Mouse (Mus musculus) embryonic facial prominence, embryonic 14.5 days (tissue): ENCODE results near the gene Uba7. TPM values are rescaled to one million over a fixed set of nuclear protein-coding genes. Genes with fewer than 3 reads are reported as not detected.
"Not testable (repeated sequence)": the region's sequence is repeated elsewhere in the genome, so short reads cannot be mapped to it uniquely, and the experiment has no call there.

Experiments
- ATAC-seq: fragments of 200-750 bp; cut with Nextera tagmentation; 2 replicates; pipeline ENCODE4 v1.8.0; 2017; ENCODE audit warnings: low read depth, moderate number of reproducible peaks, moderate TSS enrichment
- DNase-seq: peaks from one replicate; pipeline ENCODE4 v3.0.0-alpha.2; 2015; ENCODE audit warnings: low spot score
- H3K27ac ChIP-seq: fragments of 300-500 bp; sonication (generic); replicated peaks from 2 replicates; pipeline ENCODE4 v1.5.1; 2014; ENCODE audit warnings: low read depth, mild to moderate bottlenecking, low read length, moderate library complexity
- H3K27me3 ChIP-seq: fragments of 300-500 bp; sonication (generic); replicated peaks from 2 replicates; pipeline ENCODE4 v1.6.1; 2014; ENCODE audit warnings: low read length; ENCODE audit not compliant: control insufficient read depth, insufficient read depth
- H3K36me3 ChIP-seq: fragments of 300-500 bp; sonication (generic); 2 replicates; pipeline ENCODE4 v1.6.1; 2014; ENCODE audit warnings: low read length, mixed read lengths; ENCODE audit not compliant: control insufficient read depth, insufficient read depth
- H3K4me1 ChIP-seq: fragments of 300-500 bp; sonication (generic); 2 replicates; pipeline ENCODE4 v1.6.1; 2014; ENCODE audit warnings: antibody characterized with exemption, low read length; ENCODE audit not compliant: control insufficient read depth, insufficient read depth
- H3K4me2 ChIP-seq: fragments of 300-500 bp; sonication (generic); 2 replicates; pipeline ENCODE4 v1.6.1; 2014; ENCODE audit warnings: low read depth, mild to moderate bottlenecking, low read length, moderate library complexity, mixed read lengths
- H3K4me3 ChIP-seq: fragments of 300-500 bp; sonication (generic); 2 replicates; pipeline ENCODE4 v1.5.1; 2014; ENCODE audit warnings: low read depth, mild to moderate bottlenecking, low read length
- H3K9ac ChIP-seq: fragments of 300-500 bp; sonication (generic); 2 replicates; pipeline ENCODE4 v1.6.1; 2014; ENCODE audit warnings: low read depth, mild to moderate bottlenecking, low read length, moderate library complexity, mixed read lengths
- H3K9me3 ChIP-seq: fragments of 300-500 bp; sonication (generic); 2 replicates; pipeline ENCODE4 v1.6.1; 2016; ENCODE audit warnings: low read length; ENCODE audit not compliant: control insufficient read depth
- WGBS: fragments of 180-500 bp; shearing (Covaris S2); extraction: QIAGEN DNeasy Blood & Tissue Kit; methylation state at CpG from one replicate; pipeline ENCODE4 v1.1.7; 2014; 5-methylcytosine and 5-hydroxymethylcytosine counted together
- polyA plus RNA-seq: library from polyadenylated mRNA; unstranded; fragments of >200 nt; fragmentation: Nextera tagmentation; extraction: Ambion mirVana; gene quantifications from 2 replicates; pipeline ENCODE4 v1.2.1, GENCODE M21; 2014

The Uba7 gene
- polyA plus RNA-seq, 1 experiment from 2014 or later: 25.5 TPM

DNA sequence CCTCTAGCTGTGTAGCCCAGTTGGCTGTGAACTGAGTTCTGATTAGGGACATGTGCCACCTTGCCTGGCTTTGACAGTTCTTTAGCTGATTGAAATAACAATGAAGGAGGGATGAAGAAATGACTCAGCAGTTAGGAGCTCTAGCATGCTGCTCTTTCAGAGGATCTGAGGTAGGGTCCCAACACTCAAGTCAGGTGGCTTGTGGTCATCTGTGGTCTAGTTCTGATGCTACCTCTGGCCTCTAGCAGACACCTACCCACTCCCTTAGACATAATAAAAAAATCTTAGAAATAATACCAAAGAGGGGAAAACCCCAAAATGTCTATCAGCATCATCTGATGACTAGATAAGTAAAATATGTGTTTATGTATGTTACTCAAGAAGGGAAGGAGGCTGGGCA, 35.1 kb downstream of the Uba7 start:
- Histone ChIP-seq H3K27me3 (no peaks in the 10 kb centered on the region), H3K4me3 (no peak overlapping the region), H3K9ac (no peak overlapping the region), H3K9me3 (no peaks in the 10 kb centered on the region), H3K4me2 (no peak overlapping the region), H3K27ac (no peak overlapping the region), H3K36me3 (peaks cover 19% of the 10 kb centered on the region), H3K4me1 (no peaks in the 10 kb centered on the region)
- ATAC-seq (no peak), DNase-seq (no peak)

DNA sequence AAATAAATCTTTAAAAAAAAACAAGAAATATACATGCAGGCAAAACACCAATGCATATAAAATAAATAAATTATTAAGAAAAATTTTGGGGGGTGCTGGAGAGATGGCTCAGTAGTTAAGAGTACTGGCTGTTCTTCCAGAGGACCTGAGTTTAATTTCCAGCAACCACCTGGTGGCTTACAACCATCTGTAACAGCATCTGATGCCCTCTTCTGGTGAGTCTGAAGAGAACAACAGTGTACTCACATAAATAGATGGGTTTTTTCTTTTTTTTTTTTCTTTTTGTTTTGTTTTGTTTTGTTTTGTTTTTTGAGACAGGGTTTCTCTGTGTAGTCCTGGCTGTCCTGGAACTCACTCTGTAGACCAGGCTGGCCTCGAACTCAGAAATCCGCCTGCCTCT, 38.3 kb downstream of the Uba7 start:
- H3K4me1 ChIP-seq, H3K4me2 ChIP-seq, ATAC-seq, H3K27ac ChIP-seq, H3K4me3 ChIP-seq, H3K9ac ChIP-seq, DNase-seq, H3K9me3 ChIP-seq, H3K27me3 ChIP-seq: not testable (repeated sequence)
- WGBS: 97% methylated on average over 2 of the region's 2 CpGs
- H3K36me3 ChIP-seq: peaks cover 20% of the 10 kb centered on the region

DNA sequence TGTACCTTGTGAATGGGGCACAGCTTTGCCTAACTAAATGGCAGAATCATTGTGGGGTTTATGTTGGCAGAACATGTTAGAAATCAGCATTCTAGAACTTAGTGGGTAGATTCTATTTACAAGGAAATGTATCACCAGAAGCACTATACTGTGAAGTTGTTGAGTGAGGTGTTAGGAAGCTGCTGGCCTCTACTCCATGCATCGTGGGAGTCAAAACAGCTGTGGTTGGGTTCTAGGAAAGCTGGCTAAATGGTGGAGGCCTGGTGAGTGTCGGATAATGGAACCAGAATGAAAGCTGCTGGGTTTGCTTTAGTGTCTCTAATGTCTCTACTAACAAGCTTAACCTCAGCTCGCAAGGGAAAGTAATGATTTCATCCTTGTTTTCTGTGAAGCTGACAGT, 41.8 kb downstream of the Uba7 start:
- Histone ChIP-seq H3K9ac (no peak overlapping the region), H3K36me3 (peaks cover 20% of the 10 kb centered on the region), H3K4me1 (no peaks in the 10 kb centered on the region; the same call in 1 of the 2 replicates), H3K27ac (no peak overlapping the region), H3K4me3 (no peak overlapping the region), H3K27me3 (no peaks in the 10 kb centered on the region), H3K9me3 (no peaks in the 10 kb centered on the region), H3K4me2 (no peak overlapping the region)
- WGBS: 80% methylated on average over 3 of the region's 3 CpGs
- no peak for DNase-seq
- ATAC-seq: no peak

DNA sequence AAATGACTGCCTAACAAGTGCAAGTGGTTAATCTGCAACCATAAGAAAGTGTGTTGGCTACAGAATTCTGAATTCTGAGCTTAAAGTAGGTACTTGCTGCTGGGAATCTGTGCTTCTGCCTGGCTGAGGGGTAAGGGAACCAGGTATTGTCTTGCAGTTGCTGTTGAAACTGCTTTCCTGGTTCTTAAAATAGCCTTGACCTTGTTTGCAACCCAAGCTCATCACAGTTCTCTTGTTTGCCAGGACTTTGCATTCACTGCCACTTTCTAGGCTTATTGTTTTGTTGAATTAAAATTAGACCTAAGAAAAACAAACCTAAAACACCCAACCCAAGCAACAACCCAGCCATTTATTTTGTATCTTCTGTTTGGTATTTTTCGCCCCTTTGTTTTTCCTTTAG, 45.4 kb downstream of the Uba7 start:
- ATAC-seq (no peak), DNase-seq (no peak)
- no peak overlapping the region for H3K4me3 ChIP-seq
- H3K27ac ChIP-seq: no peak overlapping the region
- H3K27me3 ChIP-seq: no peaks in the 10 kb centered on the region
- H3K4me2 ChIP-seq: no peak overlapping the region
- H3K9me3 ChIP-seq: no peaks in the 10 kb centered on the region
- 95% methylated on average over 1 of the region's 1 CpGs for WGBS
- H3K36me3 ChIP-seq: peaks cover 25% of the 10 kb centered on the region
- no peaks in the 10 kb centered on the region; the same call in 1 of the 2 replicates for H3K4me1 ChIP-seq
- no peak overlapping the region for H3K9ac ChIP-seq

DNA sequence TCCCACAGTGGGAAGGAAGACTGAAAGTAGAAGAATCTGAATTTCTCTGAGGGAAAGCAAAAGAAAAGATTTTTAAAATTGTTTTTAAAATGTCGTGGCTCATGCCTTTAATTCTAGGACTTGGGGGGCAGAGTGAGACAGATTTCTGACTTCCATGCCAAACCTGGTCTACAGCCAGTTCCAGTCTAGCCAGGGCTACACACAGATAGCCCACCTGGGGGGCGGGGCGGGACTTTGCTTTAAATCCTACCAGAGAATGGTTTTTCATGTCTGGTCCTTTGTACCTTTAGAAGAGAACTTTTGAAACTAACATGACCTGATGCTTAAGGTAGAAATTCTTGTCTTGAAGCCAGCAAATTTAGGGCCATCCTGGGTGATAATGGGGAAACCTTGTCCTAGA, 47.9 kb downstream of the Uba7 start:
- Histone ChIP-seq H3K4me3 (no peak overlapping the region), H3K4me2 (no peak overlapping the region), H3K4me1 (no peaks in the 10 kb centered on the region; the same call in 1 of the 2 replicates), H3K27ac (no peak overlapping the region), H3K27me3 (no peaks in the 10 kb centered on the region), H3K9me3 (no peaks in the 10 kb centered on the region), H3K36me3 (peaks cover 49% of the 10 kb centered on the region), H3K9ac (no peak overlapping the region)
- no peak for ATAC-seq
- DNase-seq: no peak
- 79% methylated on average over 3 of the region's 3 CpGs for WGBS

DNA sequence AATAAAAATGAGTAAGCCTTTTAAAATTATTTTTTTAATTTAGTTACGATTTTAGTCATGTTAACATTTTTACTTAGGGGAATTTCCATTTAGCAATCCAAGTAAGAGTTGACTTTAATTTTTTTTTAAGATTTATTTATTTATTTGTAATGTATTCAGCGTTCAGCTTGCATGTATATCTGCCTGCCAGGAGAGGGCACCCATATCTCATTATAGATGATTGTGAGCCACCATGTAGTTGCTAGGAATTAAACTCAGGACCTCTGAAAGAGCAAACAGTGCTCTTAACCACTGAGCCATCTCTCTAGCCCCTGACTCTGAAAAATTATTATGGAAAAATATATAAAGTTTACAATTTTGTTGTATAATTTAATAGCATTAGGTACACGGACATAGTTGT, 51.3 kb downstream of the Uba7 start:
- DNase-seq (no peak), ATAC-seq (no peak)
- Histone ChIP-seq H3K27me3 (no peaks in the 10 kb centered on the region), H3K4me2 (no peak overlapping the region), H3K27ac (no peak overlapping the region), H3K4me3 (no peak overlapping the region), H3K9me3 (no peaks in the 10 kb centered on the region), H3K4me1 (no peaks in the 10 kb centered on the region), H3K9ac (no peak overlapping the region), H3K36me3 (peaks cover 65% of the 10 kb centered on the region)
- WGBS: 92% methylated on average over 3 of the region's 3 CpGs

DNA sequence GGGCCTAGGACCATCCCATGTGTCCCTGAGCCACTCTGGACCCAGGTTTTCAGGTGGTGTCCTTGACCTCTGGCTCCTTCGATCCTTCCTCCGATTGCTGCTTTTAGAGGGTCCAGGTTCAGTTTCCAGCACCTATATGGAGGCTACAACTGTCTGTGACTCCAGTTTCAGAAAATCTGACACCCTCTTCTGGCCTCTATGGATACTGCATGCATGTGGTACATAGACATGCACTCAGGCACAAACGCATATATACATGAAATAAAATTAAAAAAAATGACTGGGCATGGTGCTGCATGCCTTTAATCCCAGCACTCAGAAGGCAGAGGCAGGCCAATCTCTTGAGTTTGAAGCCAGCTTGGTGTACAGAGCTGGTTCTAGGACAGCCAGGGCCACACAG, 52.6 kb downstream of the Uba7 start:
- Histone ChIP-seq H3K9me3 (no peaks in the 10 kb centered on the region), H3K27ac (no peak overlapping the region), H3K36me3 (peaks cover 78% of the 10 kb centered on the region), H3K4me1 (no peaks in the 10 kb centered on the region), H3K4me3 (no peak overlapping the region), H3K9ac (no peak overlapping the region), H3K27me3 (no peaks in the 10 kb centered on the region), H3K4me2 (no peak overlapping the region)
- 90% methylated on average over 3 of the region's 3 CpGs for WGBS
- ATAC-seq (no peak), DNase-seq (no peak)

DNA sequence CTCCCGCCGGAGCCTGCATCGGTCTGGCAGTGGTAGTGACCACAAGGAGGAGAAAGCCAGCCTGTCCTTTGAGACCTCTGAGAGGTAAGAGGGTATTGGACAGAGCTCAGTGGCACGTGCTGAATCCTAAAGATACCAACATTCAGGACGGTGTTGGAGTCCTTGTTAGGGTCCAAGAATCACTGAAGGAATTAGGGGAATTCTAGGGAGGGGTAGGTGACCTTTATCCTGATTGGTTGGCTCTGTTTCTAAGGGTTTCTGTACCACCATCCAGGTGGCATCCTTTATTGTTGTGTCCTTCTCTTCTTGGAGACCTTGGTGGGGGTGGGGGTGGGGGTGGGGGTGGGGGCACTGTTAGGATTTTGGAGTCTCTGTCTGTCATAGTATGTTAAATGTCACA, 56.8 kb downstream of the Uba7 start:
- no peak overlapping the region for H3K27ac ChIP-seq
- ATAC-seq (no peak), DNase-seq (no peak)
- H3K4me1 ChIP-seq: no peaks in the 10 kb centered on the region
- peaks cover 67% of the 10 kb centered on the region for H3K36me3 ChIP-seq
- no peak overlapping the region for H3K4me2 ChIP-seq
- H3K9me3 ChIP-seq: no peaks in the 10 kb centered on the region
- H3K4me3 ChIP-seq: no peak overlapping the region
- 90% methylated on average over 5 of the region's 5 CpGs for WGBS
- H3K9ac ChIP-seq: no peak overlapping the region
- H3K27me3 ChIP-seq: no peaks in the 10 kb centered on the region
